Mouse (Mus musculus): ENCODE data around the gene Baz2b. TPM values are rescaled to one million over a fixed set of nuclear protein-coding genes. Genes with fewer than 3 reads are reported as not detected.

Gene Baz2b
- polyA plus RNA-seq, 1 experiment = 17.1 TPM

DNA sequence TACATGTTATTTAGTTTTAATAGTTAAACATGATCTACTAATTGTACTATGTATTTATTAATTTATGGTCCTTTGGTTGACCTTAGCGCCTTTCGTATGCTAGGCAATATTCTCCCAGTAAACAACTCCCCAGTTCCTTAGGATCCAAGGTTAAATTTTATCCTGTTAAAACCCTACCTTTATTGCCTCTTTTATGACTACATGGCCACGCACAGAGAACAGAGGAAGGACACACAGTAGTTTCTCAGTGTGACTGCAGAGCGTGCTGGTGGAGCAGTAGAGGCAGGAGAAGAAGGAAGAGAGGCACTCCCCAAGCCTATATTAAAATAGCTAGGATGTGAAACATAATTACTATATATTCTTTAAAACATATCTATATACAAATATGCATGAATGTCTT is 5.9 kb downstream of the Baz2b start:
- TF ChIP-seq FLI1 (IDR thresholded peaks at IDR 0.05; ENCODE audit: low read length) = no peak
- peaks cover 27% of the 10 kb centered on the region for H3K36me3 ChIP-seq (replicated peaks; ENCODE audit: low read length)
- peak overlapping the region; percentile 59 for H3K4me3 ChIP-seq (replicated peaks)
- H3K27me3 ChIP-seq (replicated peaks) = no peaks in the 10 kb centered on the region
- peaks cover 74% of the 10 kb centered on the region for H3K4me1 ChIP-seq
- no peaks in the 10 kb centered on the region for H3K9me3 ChIP-seq

GRCm38 (mm10) chr2:60202900-60203530 is 6.6 kb downstream of the Baz2b start:
- no peaks in the 10 kb centered on the region for H3K9me3 ChIP-seq
- peaks cover 70% of the 10 kb centered on the region for H3K4me1 ChIP-seq
- no peaks in the 10 kb centered on the region for H3K27me3 ChIP-seq (replicated peaks)
- H3K36me3 ChIP-seq (replicated peaks; ENCODE audit: low read length) = peaks cover 27% of the 10 kb centered on the region
- H3K4me3 ChIP-seq (replicated peaks) = peak overlapping the region; percentile 64
- no peak for TF ChIP-seq GATA1 (IDR thresholded peaks at IDR 0.05; ENCODE audit: borderline replicate concordance, low read length)
- no peak for TF ChIP-seq FLI1 (IDR thresholded peaks at IDR 0.05; ENCODE audit: low read length)

GRCm38 (mm10) chr2:60200667-60201066 is 9.0 kb downstream of the Baz2b start:
- Histone ChIP-seq H3K9me3 (no peaks in the 10 kb centered on the region), H3K27me3 (replicated peaks) (no peaks in the 10 kb centered on the region), H3K36me3 (replicated peaks; ENCODE audit: low read length) (peaks cover 10% of the 10 kb centered on the region), H3K4me1 (peaks cover 61% of the 10 kb centered on the region), H3K4me3 (replicated peaks) (no peak overlapping the region)
- no peak for TF ChIP-seq GATA1 (IDR thresholded peaks at IDR 0.05; ENCODE audit: borderline replicate concordance, low read length)
- no peak for TF ChIP-seq FLI1 (IDR thresholded peaks at IDR 0.05; ENCODE audit: low read length)

DNA sequence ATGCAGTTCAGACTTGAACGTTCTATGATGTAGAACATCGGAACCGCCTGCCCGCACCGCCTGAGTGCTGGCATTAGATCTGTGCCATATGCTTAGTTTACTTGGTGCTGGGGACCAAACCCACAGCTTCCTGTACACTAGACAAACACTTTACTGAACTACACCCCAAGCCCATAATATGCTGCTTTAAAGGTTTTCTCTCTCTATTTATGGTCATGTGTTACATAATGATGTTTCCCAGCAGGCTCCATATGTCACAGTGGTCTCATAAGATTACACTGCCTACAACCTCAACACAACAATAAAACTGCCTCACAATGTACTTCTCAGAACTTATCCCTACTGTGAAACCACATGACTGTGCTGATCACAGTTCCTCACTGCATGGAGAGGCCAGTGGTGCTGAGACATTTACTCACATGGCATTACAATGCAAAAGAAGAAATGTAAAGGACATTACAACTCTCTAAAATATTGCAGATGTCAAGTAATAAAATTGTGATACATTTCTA is 9.5 kb downstream of the Baz2b start:
- Histone ChIP-seq H3K4me1 (peaks cover 56% of the 10 kb centered on the region), H3K4me3 (replicated peaks) (no peak overlapping the region), H3K36me3 (replicated peaks; ENCODE audit: low read length) (peaks cover 5% of the 10 kb centered on the region), H3K27me3 (replicated peaks) (no peaks in the 10 kb centered on the region), H3K9me3 (no peaks in the 10 kb centered on the region)
- TF ChIP-seq GATA1 (IDR thresholded peaks at IDR 0.05; ENCODE audit: borderline replicate concordance, low read length) = no peak
- no peak for TF ChIP-seq FLI1 (IDR thresholded peaks at IDR 0.05; ENCODE audit: low read length)

- Histone ChIP-seq H3K4me3 (replicated peaks) (no peak overlapping the region), H3K27me3 (replicated peaks) (no peaks in the 10 kb centered on the region), H3K4me1 (peaks cover 37% of the 10 kb centered on the region), H3K36me3 (replicated peaks; ENCODE audit: low read length) (no peaks in the 10 kb centered on the region), H3K9me3 (no peaks in the 10 kb centered on the region)
- TF ChIP-seq FLI1 (IDR thresholded peaks at IDR 0.05; ENCODE audit: low read length) (no peak), GATA1 (IDR thresholded peaks at IDR 0.05; ENCODE audit: borderline replicate concordance, low read length) (no peak)
These were observed 12.8 kb downstream of the Baz2b start for GRCm38 (mm10) chr2:60196841-60197240.

DNA sequence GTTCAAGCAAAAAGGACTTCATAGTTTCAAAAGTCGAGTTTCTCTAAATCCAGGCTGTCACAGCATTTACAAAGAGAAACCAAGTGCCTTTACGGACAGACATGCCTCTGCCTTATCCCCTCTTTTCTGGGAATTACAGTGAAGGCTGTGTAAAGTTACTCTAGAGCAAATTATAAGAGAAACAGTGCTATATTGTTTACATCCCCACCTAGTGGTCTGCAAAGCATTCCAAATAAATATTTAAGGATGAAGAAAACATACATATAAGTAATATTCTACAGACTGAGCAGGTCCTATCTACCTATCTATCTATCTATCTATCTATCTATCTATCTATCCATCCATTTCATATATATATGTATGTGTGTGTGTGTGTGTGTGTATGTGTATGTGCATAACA is 27.9 kb downstream of the Baz2b start:
- no peaks in the 10 kb centered on the region for H3K9me3 ChIP-seq

DNA sequence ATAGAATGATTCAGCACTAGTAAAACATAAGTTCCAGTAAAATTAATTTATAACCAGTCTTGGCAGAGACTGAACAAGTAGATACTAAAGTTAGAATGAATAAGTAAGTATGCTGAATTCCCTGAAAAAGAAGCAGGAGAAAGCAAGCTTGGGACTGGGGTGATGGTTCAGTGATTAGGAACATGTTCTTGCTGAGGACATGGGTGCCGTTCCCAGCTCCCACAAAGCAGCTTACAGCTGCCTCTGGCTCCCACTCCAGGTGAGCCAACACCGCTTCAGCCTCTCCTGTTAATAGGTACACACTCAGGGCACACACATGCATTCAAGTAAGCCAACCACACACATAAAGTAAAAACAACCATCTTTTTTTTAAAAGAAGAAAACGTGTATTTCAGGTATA is 32.1 kb downstream of the Baz2b start:
- TF ChIP-seq FLI1 (IDR thresholded peaks at IDR 0.05; ENCODE audit: low read length) (no peak), GATA1 (IDR thresholded peaks at IDR 0.05; ENCODE audit: borderline replicate concordance, low read length) (no peak)
- no peaks in the 10 kb centered on the region for H3K27me3 ChIP-seq (replicated peaks)

More for the DNA sequence above, 27.9 kb downstream of the Baz2b start:
- no peak overlapping the region for H3K4me3 ChIP-seq (replicated peaks)
- TF ChIP-seq GATA1 (IDR thresholded peaks at IDR 0.05; ENCODE audit: borderline replicate concordance, low read length) = no peak
- no peak for TF ChIP-seq FLI1 (IDR thresholded peaks at IDR 0.05; ENCODE audit: low read length)
- no peaks in the 10 kb centered on the region for H3K27me3 ChIP-seq (replicated peaks)
- no peaks in the 10 kb centered on the region for H3K36me3 ChIP-seq (replicated peaks; ENCODE audit: low read length)
- H3K4me1 ChIP-seq = peaks cover 21% of the 10 kb centered on the region

GRCm38 (mm10) chr2:60176087-60176486 is 33.6 kb downstream of the Baz2b start:
- peaks cover 20% of the 10 kb centered on the region for H3K4me1 ChIP-seq
- no peaks in the 10 kb centered on the region for H3K36me3 ChIP-seq (replicated peaks; ENCODE audit: low read length)
- no peaks in the 10 kb centered on the region for H3K27me3 ChIP-seq (replicated peaks)
- no peak for TF ChIP-seq FLI1 (IDR thresholded peaks at IDR 0.05; ENCODE audit: low read length)
- TF ChIP-seq GATA1 (IDR thresholded peaks at IDR 0.05; ENCODE audit: borderline replicate concordance, low read length) = no peak
- H3K4me3 ChIP-seq (replicated peaks) = peak overlapping the region; percentile 9
- H3K9me3 ChIP-seq = peaks cover 8% of the 10 kb centered on the region

More for the DNA sequence above, 32.1 kb downstream of the Baz2b start:
- no peaks in the 10 kb centered on the region for H3K36me3 ChIP-seq (replicated peaks; ENCODE audit: low read length)
- peaks cover 8% of the 10 kb centered on the region for H3K9me3 ChIP-seq
- peaks cover 15% of the 10 kb centered on the region for H3K4me1 ChIP-seq
- no peak overlapping the region for H3K4me3 ChIP-seq (replicated peaks)

DNA sequence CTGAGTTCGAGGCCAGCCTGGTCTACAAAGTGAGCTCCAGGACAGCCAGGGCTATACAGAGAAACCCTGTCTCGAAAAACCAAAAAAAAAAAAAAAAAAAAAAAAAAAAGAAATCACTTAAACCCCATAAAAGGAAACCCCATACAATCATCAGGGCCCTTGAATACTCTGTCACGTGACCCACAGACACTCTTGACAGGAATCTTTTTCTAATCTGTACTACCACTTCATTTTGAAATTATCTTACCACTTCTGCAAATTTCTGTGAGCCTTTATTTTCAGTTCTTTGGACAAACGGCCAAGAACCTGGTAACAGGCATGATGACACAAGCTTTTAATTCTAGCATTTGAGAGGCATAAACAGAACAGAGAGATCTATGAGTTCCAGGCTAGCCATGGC is 34.6 kb downstream of the Baz2b start:
- no peaks in the 10 kb centered on the region for H3K36me3 ChIP-seq (replicated peaks; ENCODE audit: low read length)
- H3K4me3 ChIP-seq (replicated peaks) = no peak overlapping the region
- no peak for TF ChIP-seq FLI1 (IDR thresholded peaks at IDR 0.05; ENCODE audit: low read length)
- TF ChIP-seq GATA1 (IDR thresholded peaks at IDR 0.05; ENCODE audit: borderline replicate concordance, low read length) = no peak
- H3K27me3 ChIP-seq (replicated peaks) = no peaks in the 10 kb centered on the region
- H3K9me3 ChIP-seq = peaks cover 8% of the 10 kb centered on the region
- H3K4me1 ChIP-seq = peaks cover 20% of the 10 kb centered on the region

GRCm38 (mm10) chr2:60173595-60173994 is 36.0 kb downstream of the Baz2b start:
- H3K9me3 ChIP-seq = peaks cover 14% of the 10 kb centered on the region
- H3K36me3 ChIP-seq (replicated peaks; ENCODE audit: low read length) = peaks cover 3% of the 10 kb centered on the region
- peaks cover 20% of the 10 kb centered on the region for H3K4me1 ChIP-seq
- H3K4me3 ChIP-seq (replicated peaks) = no peak overlapping the region
- H3K27me3 ChIP-seq (replicated peaks) = no peaks in the 10 kb centered on the region
- TF ChIP-seq GATA1 (IDR thresholded peaks at IDR 0.05; ENCODE audit: borderline replicate concordance, low read length) (no peak), FLI1 (IDR thresholded peaks at IDR 0.05; ENCODE audit: low read length) (no peak)

Measured in megakaryocyte, embryonic 14.5 days (primary cell).